Mouse (Mus musculus) testis, adult 2 months (tissue): ENCODE results near the gene Ube2g2.

Experiments used
- CTCF ChIP-seq: fragments of 200-500 bp; IDR thresholded peaks from 2 replicates; pipeline ENCODE4 v1.5.1; 2012; ENCODE audit warnings: low read depth, mild to moderate bottlenecking, inconsistent platforms, low read length, moderate library complexity; ENCODE audit not compliant: control insufficient read depth, insufficient read depth, insufficient replicate concordance
- POLR2A ChIP-seq: fragments of 200-500 bp; IDR thresholded peaks from 2 replicates; pipeline ENCODE4 v1.6.1; 2012; ENCODE audit warnings: low read depth, mild to moderate bottlenecking, inconsistent platforms, low read length, moderate library complexity; ENCODE audit not compliant: control insufficient read depth

DNA sequence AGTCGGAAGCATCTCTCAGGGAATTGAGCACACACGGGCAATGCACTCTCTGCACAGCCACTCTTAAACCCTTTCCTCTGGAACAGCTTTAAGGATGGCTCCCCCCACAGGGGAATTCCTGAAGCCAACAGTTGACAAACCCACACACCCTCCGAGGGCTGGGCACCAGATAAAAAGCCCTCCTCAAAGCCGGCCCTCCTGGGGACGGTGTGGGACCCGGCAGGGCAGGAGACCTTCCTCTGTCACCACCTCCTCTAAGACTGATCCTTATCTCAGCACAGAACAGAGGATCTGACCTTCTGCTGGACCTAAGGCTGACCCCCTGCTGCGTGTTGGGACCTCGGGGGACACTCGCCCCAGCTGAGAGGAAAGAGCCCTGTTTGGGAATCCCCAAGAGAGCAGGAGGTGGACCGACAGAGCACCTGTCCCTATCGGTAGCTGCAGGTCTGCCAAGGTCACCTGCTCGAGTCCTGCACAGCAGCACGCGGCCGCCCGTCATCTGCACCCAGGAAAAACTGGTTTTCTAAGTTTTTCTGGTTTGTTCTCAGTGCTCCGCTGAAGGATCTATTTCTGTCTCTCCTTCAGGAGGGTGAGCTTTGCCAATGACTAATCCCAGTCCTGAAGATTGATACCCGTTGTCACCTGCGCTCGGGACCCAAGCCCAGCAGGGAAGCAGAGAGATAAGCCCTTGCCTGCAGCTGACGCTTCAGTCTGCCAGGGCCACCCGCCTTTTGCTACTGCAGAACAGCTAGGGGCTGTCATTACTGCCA is 64.0 kb downstream of the Ube2g2 start, which contains the start of gene Tspear:
- TF ChIP-seq CTCF (no peak), POLR2A (no peak)
